Mouse (Mus musculus) liver, embryonic 14.5 days (tissue): ENCODE measurements around the gene Cacng4.

ENCODE experiments used
- CTCF ChIP-seq: IDR thresholded peaks from 2 replicates; pipeline ENCODE4 v1.5.1; 2016; ENCODE audit warnings: antibody characterized with exemption, low read depth, control low read depth
- EP300 ChIP-seq: IDR thresholded peaks from 2 replicates; pipeline ENCODE4 v1.6.1; 2016; ENCODE audit warnings: antibody characterized with exemption, low read depth

GRCm38 (mm10) chr11:107796346-107796745 is 2.0 kb upstream of the Cacng4 start:
- no peak for TF ChIP-seq CTCF
- no peak for TF ChIP-seq EP300
